Mouse (Mus musculus) left cerebral cortex, postnatal 10 days (tissue): ENCODE results near the gene Ccdc85c. TPM values are rescaled to one million over a fixed set of nuclear protein-coding genes. Genes with fewer than 3 reads are reported as not detected.

Experiments
- DNase-seq, 2 experiments: peaks; one replicate each; pipeline ENCODE4 v3.0.0; 2021 to 2022; ENCODE audit warnings: low spot score in 2 of 2, mixed read lengths in 1 of 2; ENCODE audit errors: extremely low spot score in 1 of 2
- intact Hi-C: fragments of 180-260 bp; cut with DNase I; formaldehyde crosslinking; loops from one replicate; pipeline ENCODE4 v1.15.1; 2025
- total RNA-seq, 2 experiments: library from RNA; stranded (reverse); gene quantifications; 2 replicates each; pipeline ENCODE4 v1.2.3; 2021

Ccdc85c gene
- total RNA-seq, 2 experiments from 2014 or later = 58.9 to 59.6 TPM

- DNase-seq = peak in 1 of 2 experiments; percentile 64
- intact Hi-C loops = no loop called here
These were observed 63.2 kb downstream of the Ccdc85c start for GRCm38 (mm10) chr12:108212071-108212470.

- intact Hi-C loops = no loop called here
- DNase-seq = no peak
These were observed 64.6 kb downstream of the Ccdc85c start for GRCm38 (mm10) chr12:108210623-108211022.

- peak; percentile 48 to 82 for DNase-seq
- intact Hi-C loops = loop anchor here (5.0 to 10.0 kb wide), 3 partner anchors 63 to 286 kb away; no protein-coding TSS in a partner anchor
These were observed 66.3 kb downstream of the Ccdc85c start for GRCm38 (mm10) chr12:108208726-108209438.

GRCm38 (mm10) chr12:108208216-108208615, 67.0 kb downstream of the Ccdc85c start:
- intact Hi-C loops = loop anchor here (5.0 to 10.0 kb wide), 3 partner anchors 64 to 287 kb away; no protein-coding TSS in a partner anchor
- peak in 1 of 2 experiments; percentile 45 for DNase-seq

- intact Hi-C loops = loop anchor here (5.0 to 10.0 kb wide), 3 partner anchors 66 to 288 kb away; no protein-coding TSS in a partner anchor
- peak; percentile 61 to 82 for DNase-seq
These were observed 68.6 kb downstream of the Ccdc85c start for GRCm38 (mm10) chr12:108206641-108207040.

- DNase-seq = no peak
- intact Hi-C loops = loop anchor here (5.0 to 10.0 kb wide), 3 partner anchors 67 to 290 kb away; no protein-coding TSS in a partner anchor
These were observed 70.2 kb downstream of the Ccdc85c start for GRCm38 (mm10) chr12:108204978-108205377.

- no peak for DNase-seq
- intact Hi-C loops = loop anchor here (10.0 kb wide), 1 partner anchor 291 kb away; no protein-coding TSS in a partner anchor
These were observed 71.3 kb downstream of the Ccdc85c start for GRCm38 (mm10) chr12:108203895-108204294.

- DNase-seq = no peak
- intact Hi-C loops = loop anchor here (10.0 kb wide), 1 partner anchor 295 kb away; no protein-coding TSS in a partner anchor
These were observed 75.1 kb downstream of the Ccdc85c start for GRCm38 (mm10) chr12:108200094-108200493.

- DNase-seq = no peak
- intact Hi-C loops = no loop called here
These were observed 76.8 kb downstream of the Ccdc85c start for GRCm38 (mm10) chr12:108198447-108198846.

- intact Hi-C loops = no loop called here
- DNase-seq = no peak
These were observed 79.5 kb downstream of the Ccdc85c start for GRCm38 (mm10) chr12:108195761-108196160.

GRCm38 (mm10) chr12:108193878-108194277, 81.3 kb downstream of the Ccdc85c start:
- intact Hi-C loops = no loop called here
- DNase-seq = no peak

GRCm38 (mm10) chr12:108187541-108188091, 87.6 kb downstream of the Ccdc85c start:
- no peak for DNase-seq
- intact Hi-C loops = no loop called here

- DNase-seq = no peak
- intact Hi-C loops = no loop called here
These were observed 93.5 kb downstream of the Ccdc85c start for GRCm38 (mm10) chr12:108181716-108182115.

GRCm38 (mm10) chr12:108179321-108180266, 95.6 kb downstream of the Ccdc85c start, which contains the start of gene Ccnk:
Gene Ccnk (plus strand): TSS chr12:108179579.
- DNase-seq = peak; percentile 100
- intact Hi-C loops = no loop called here

- intact Hi-C loops = no loop called here
- no peak for DNase-seq
These were observed 96.1 kb downstream of the Ccdc85c start, which contains the start of gene Setd3 for GRCm38 (mm10) chr12:108179246-108179320. Gene Setd3 (minus strand): TSS chr12:108179314.

- intact Hi-C loops = no loop called here
- DNase-seq = peak; percentile 43 to 80
These were observed 96.6 kb downstream of the Ccdc85c start for GRCm38 (mm10) chr12:108178331-108179245.

- no peak for DNase-seq
- intact Hi-C loops = no loop called here
These were observed 98.9 kb downstream of the Ccdc85c start for GRCm38 (mm10) chr12:108176366-108176765.
